Mouse (Mus musculus) embryonic facial prominence, embryonic 12.5 days (tissue): ENCODE measurements around the gene Fastkd3. TPM values are rescaled to one million over a fixed set of nuclear protein-coding genes. Genes with fewer than 3 reads are reported as not detected.
"Not testable (repeated sequence)": the region's sequence is repeated elsewhere in the genome, so short reads cannot be mapped to it uniquely, and the experiment has no call there.

Source experiments
- ATAC-seq: fragments of 200-750 bp; cut with Nextera tagmentation; 2 replicates; pipeline ENCODE4 v1.8.0; 2017; ENCODE audit not compliant: insufficient number of reproducible peaks, insufficient read depth, low FRiP score, low TSS enrichment
- H3K27ac ChIP-seq: fragments of 300-500 bp; sonication (generic); 2 replicates; pipeline ENCODE4 v1.5.1; 2016; ENCODE audit warnings: mild to moderate bottlenecking
- H3K27me3 ChIP-seq: fragments of 300-500 bp; sonication (generic); 2 replicates; pipeline ENCODE4 v1.6.1; 2016; ENCODE audit warnings: mild to moderate bottlenecking, moderate library complexity
- H3K36me3 ChIP-seq: fragments of 300-500 bp; sonication (generic); 2 replicates; pipeline ENCODE4 v1.6.1; 2016; ENCODE audit warnings: mild to moderate bottlenecking
- H3K4me1 ChIP-seq: fragments of 300-500 bp; sonication (generic); 2 replicates; pipeline ENCODE4 v1.6.1; 2016
- H3K4me2 ChIP-seq: fragments of 300-500 bp; sonication (generic); replicated peaks from 2 replicates; pipeline ENCODE4 v1.6.1; 2016; ENCODE audit warnings: mild to moderate bottlenecking, moderate library complexity
- H3K4me3 ChIP-seq: fragments of 300-500 bp; sonication (generic); 2 replicates; pipeline ENCODE4 v1.5.1; 2016; ENCODE audit warnings: mild to moderate bottlenecking
- H3K9ac ChIP-seq: fragments of 300-500 bp; sonication (generic); 2 replicates; pipeline ENCODE4 v1.6.1; 2016; ENCODE audit warnings: mild to moderate bottlenecking, moderate library complexity
- H3K9me3 ChIP-seq: fragments of 300-500 bp; sonication (generic); 2 replicates; pipeline ENCODE4 v1.6.1; 2016; ENCODE audit warnings: mild to moderate bottlenecking, moderate library complexity
- WGBS: fragments of 180-500 bp; shearing (Covaris S2); methylation state at CpG from one replicate; pipeline ENCODE4 v1.1.7; 2016; 5-methylcytosine and 5-hydroxymethylcytosine counted together
- polyA plus RNA-seq: library from polyadenylated mRNA; unstranded; fragments of >200 nt; fragmentation: Nextera tagmentation; extraction: Ambion mirVana; gene quantifications from 2 replicates; pipeline ENCODE4 v1.2.1, GENCODE M21; 2016

The Fastkd3 gene
- 36.8 and 37.4 TPM in 2 replicates for polyA plus RNA-seq

DNA sequence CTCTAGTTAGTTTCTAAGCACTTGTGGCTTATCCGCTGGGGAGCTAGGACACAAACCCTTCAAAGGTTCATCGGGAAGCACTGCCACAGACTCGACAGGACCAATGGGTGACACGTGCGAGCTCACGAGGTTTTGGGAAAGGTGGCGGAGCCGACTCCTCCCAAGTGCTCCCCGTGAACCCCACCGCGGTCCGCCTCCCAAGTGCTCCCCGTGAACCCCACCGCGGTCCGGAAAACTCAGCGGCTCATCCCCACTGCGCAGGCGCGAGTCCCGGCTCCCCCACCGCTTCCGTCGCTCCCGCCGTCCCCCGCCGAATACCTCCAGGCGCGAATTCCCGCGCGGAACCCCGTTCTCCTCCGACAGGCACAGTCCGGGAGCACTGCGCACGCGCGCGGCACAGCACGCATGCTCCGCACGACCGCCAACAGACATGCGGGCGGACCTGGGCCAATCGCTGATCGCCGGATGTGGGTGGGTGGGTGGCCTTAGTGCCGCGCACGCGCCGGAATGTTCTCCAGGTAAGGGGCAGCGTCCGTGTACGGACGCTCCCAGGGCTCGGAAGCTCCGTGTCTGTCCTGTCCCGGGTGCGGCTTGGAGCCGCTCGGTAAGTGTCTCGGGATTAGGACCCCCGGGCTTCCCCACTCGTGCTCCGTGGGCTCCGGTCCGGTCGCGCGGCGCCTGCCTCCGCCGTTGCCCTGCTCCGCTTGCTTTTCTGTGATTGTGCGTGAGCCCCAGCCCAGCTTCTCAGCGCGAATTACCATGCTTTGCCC is at the start of gene Fastkd3, which contains the start of gene Mtrr:
Gene Fastkd3 (plus strand): TSS at position 488 of the 770 bp plus-strand sequence.
Gene Mtrr (minus strand): TSS at position 403 of the 770 bp plus-strand sequence.
- under 1% methylated on average over 81 of the region's 81 CpGs for WGBS
- Histone ChIP-seq H3K9me3 (no peaks in the 10 kb centered on the region), H3K36me3 (peaks cover 43% of the 10 kb centered on the region), H3K4me2 (peak within 1 kb of the TSS; percentile 83), H3K27ac (peak within 1 kb of the TSS; percentile 78), H3K4me1 (peaks cover 5% of the 10 kb centered on the region; the same call in 1 of the 2 replicates), H3K4me3 (peak within 1 kb of the TSS; percentile 61), H3K27me3 (no peaks in the 10 kb centered on the region), H3K9ac (peak within 1 kb of the TSS; percentile 63)
- ATAC-seq = peak; percentile 99

GRCm38 (mm10) chr13:68553391-68553790 is 28.6 kb upstream of the Fastkd3 start:
- WGBS = 33% methylated on average over 6 of the region's 6 CpGs
- not testable (repeated sequence) for H3K9ac ChIP-seq, H3K4me1 ChIP-seq, H3K27me3 ChIP-seq, H3K27ac ChIP-seq, H3K4me2 ChIP-seq, H3K9me3 ChIP-seq, ATAC-seq, H3K36me3 ChIP-seq, H3K4me3 ChIP-seq

DNA sequence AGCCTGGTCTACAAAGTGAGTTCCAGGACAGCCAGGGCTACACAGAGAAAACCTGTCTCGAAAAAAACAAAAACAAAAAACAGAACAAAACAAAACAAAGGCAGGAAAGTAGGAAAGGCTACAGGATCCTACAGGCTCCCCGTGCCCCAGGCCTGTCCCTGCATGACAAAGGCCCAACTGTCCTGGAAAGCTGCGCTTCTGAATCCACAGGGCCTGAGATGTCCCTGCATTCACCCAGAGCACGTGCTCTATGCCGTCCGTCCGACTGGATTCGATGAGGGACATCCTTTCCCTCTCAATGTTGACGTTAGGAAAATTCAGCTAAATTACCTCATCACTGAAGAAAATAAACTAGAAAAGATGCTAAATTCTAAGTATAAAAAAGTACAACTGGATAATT is 13.9 kb upstream of the Fastkd3 start:
- Histone ChIP-seq H3K9me3 (no peaks in the 10 kb centered on the region), H3K27ac (no peak overlapping the region), H3K9ac (no peak overlapping the region), H3K4me2 (no peak overlapping the region), H3K4me1 (no peaks in the 10 kb centered on the region), H3K36me3 (peaks cover 66% of the 10 kb centered on the region), H3K27me3 (no peaks in the 10 kb centered on the region), H3K4me3 (no peak overlapping the region)
- WGBS = 89% methylated on average over 9 of the region's 9 CpGs
- ATAC-seq = no peak

- H3K9me3 ChIP-seq = no peaks in the 10 kb centered on the region
- no peak overlapping the region for H3K27ac ChIP-seq
- H3K4me1 ChIP-seq = no peaks in the 10 kb centered on the region
- no peak overlapping the region for H3K4me3 ChIP-seq
- H3K9ac ChIP-seq = no peak overlapping the region
- H3K27me3 ChIP-seq = no peaks in the 10 kb centered on the region
- ATAC-seq = no peak
- 92% methylated on average over 11 of the region's 11 CpGs for WGBS
- no peak overlapping the region for H3K4me2 ChIP-seq
- peaks cover 62% of the 10 kb centered on the region for H3K36me3 ChIP-seq
These were observed 13.5 kb upstream of the Fastkd3 start for GRCm38 (mm10) chr13:68568548-68568947.

GRCm38 (mm10) chr13:68569589-68570336 is 12.3 kb upstream of the Fastkd3 start:
- Histone ChIP-seq H3K4me3 (no peak overlapping the region), H3K4me1 (no peaks in the 10 kb centered on the region), H3K9me3 (no peaks in the 10 kb centered on the region), H3K36me3 (peaks cover 50% of the 10 kb centered on the region), H3K9ac (no peak overlapping the region), H3K4me2 (no peak overlapping the region), H3K27ac (no peak overlapping the region), H3K27me3 (no peaks in the 10 kb centered on the region)
- no peak for ATAC-seq
- 71% methylated on average over 17 of the region's 17 CpGs for WGBS

DNA sequence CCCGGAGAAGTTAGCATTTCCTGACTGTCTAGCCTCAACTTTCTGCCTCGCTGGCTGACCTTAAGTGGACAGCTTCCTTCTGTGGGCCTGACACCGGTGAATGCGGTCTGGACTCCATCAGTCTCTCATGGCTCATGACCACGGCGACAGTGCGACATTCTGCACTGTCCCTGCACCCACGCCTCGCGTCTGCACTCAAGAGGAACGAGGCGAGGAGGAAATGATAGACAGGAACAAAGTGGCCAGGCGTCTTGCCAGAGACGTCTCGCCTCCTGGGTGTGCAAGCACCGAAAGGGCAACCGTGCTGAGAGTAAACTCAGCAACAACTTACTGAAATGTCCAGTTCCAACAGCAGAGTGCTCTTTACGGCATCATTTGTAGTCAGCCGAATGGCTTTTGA is 9.8 kb upstream of the Fastkd3 start:
- Histone ChIP-seq H3K9ac (no peak overlapping the region), H3K27me3 (no peaks in the 10 kb centered on the region), H3K4me2 (no peak overlapping the region), H3K36me3 (peaks cover 45% of the 10 kb centered on the region), H3K27ac (no peak overlapping the region), H3K9me3 (no peaks in the 10 kb centered on the region), H3K4me1 (no peaks in the 10 kb centered on the region), H3K4me3 (no peak overlapping the region)
- 93% methylated on average over 19 of the region's 19 CpGs for WGBS
- ATAC-seq = no peak

GRCm38 (mm10) chr13:68572966-68573913 is 8.8 kb upstream of the Fastkd3 start:
- Histone ChIP-seq H3K36me3 (peaks cover 41% of the 10 kb centered on the region), H3K4me2 (no peak overlapping the region), H3K27me3 (no peaks in the 10 kb centered on the region), H3K9ac (no peak overlapping the region), H3K4me3 (no peak overlapping the region), H3K9me3 (no peaks in the 10 kb centered on the region), H3K27ac (no peak overlapping the region), H3K4me1 (no peaks in the 10 kb centered on the region)
- peak; percentile 47 for ATAC-seq
- WGBS = 69% methylated on average over 10 of the region's 10 CpGs

- no peaks in the 10 kb centered on the region for H3K4me1 ChIP-seq
- no peak overlapping the region for H3K9ac ChIP-seq
- ATAC-seq = no peak
- WGBS = 84% methylated on average over 4 of the region's 4 CpGs
- H3K4me2 ChIP-seq = no peak overlapping the region
- H3K4me3 ChIP-seq = no peak overlapping the region
- H3K27ac ChIP-seq = no peak overlapping the region
- H3K36me3 ChIP-seq = peaks cover 41% of the 10 kb centered on the region
- H3K27me3 ChIP-seq = no peaks in the 10 kb centered on the region
- no peaks in the 10 kb centered on the region for H3K9me3 ChIP-seq
These were observed 7.6 kb upstream of the Fastkd3 start for GRCm38 (mm10) chr13:68574398-68574797.

GRCm38 (mm10) chr13:68577945-68578344 is 4.1 kb upstream of the Fastkd3 start:
- Histone ChIP-seq H3K36me3 (peaks cover 23% of the 10 kb centered on the region), H3K9ac (no peak overlapping the region), H3K27ac (no peak overlapping the region), H3K27me3 (no peaks in the 10 kb centered on the region), H3K4me1 (peaks cover 3% of the 10 kb centered on the region; the same call in 1 of the 2 replicates), H3K9me3 (no peaks in the 10 kb centered on the region), H3K4me3 (no peak overlapping the region), H3K4me2 (no peak overlapping the region)
- 92% methylated on average over 7 of the region's 7 CpGs for WGBS
- no peak for ATAC-seq

GRCm38 (mm10) chr13:68581086-68581740 is 821 bp upstream of the Fastkd3 start:
- WGBS = 25% methylated on average over 14 of the region's 14 CpGs
- peaks cover 5% of the 10 kb centered on the region; the same call in 1 of the 2 replicates for H3K4me1 ChIP-seq
- H3K9me3 ChIP-seq = no peaks in the 10 kb centered on the region
- H3K27me3 ChIP-seq = no peaks in the 10 kb centered on the region
- peak overlapping the region; percentile 63 for H3K9ac ChIP-seq
- H3K36me3 ChIP-seq = peaks cover 45% of the 10 kb centered on the region
- peak overlapping the region; percentile 78 for H3K27ac ChIP-seq
- ATAC-seq = no peak
- peak overlapping the region; percentile 83 for H3K4me2 ChIP-seq
- H3K4me3 ChIP-seq = peak overlapping the region; percentile 61

DNA sequence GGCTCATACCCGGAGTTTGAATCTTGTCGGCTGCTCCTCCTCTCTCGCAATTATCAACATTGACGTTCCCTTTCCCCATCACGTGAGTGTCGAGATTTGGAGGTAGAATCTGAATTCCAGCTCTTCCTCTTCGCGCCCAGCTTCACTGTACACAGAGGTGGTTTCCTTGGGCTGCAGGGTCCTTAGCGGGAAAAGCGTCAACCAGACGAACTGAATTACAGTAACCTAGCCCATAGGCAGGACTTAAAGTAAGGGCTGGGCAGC is 415 bp downstream of the Fastkd3 start:
- 0 out of 2 replicates have a peak, but pooled peaks have one; percentile 2 for ATAC-seq
- WGBS = 0% methylated on average over 11 of the region's 11 CpGs

More for the DNA sequence above, 415 bp downstream of the Fastkd3 start:
- no peaks in the 10 kb centered on the region for H3K9me3 ChIP-seq
- H3K27me3 ChIP-seq = no peaks in the 10 kb centered on the region
- H3K4me3 ChIP-seq = peak overlapping the region; percentile 61
- H3K4me2 ChIP-seq = peak overlapping the region; percentile 83
- H3K4me1 ChIP-seq = peaks cover 5% of the 10 kb centered on the region; the same call in 1 of the 2 replicates
- peak overlapping the region; percentile 63 for H3K9ac ChIP-seq
- peak overlapping the region; percentile 78 for H3K27ac ChIP-seq
- peaks cover 43% of the 10 kb centered on the region for H3K36me3 ChIP-seq
